Mouse (Mus musculus) yolk sac, embryonic 10.5 days (tissue): ENCODE data around the gene Tlr7.

Experiments
- DNase-seq: peaks from one replicate; pipeline ENCODE4 v3.0.0-alpha.2; 2017; ENCODE audit warnings: low spot score

Tlr7 gene

GRCm38 (mm10) chrX:167276953-167277352 is 53.4 kb downstream of the Tlr7 start:
- DNase-seq = peak; percentile 26

- DNase-seq = peak; percentile 5
Measured at GRCm38 (mm10) chrX:167276551-167276950, 53.8 kb downstream of the Tlr7 start.

DNA sequence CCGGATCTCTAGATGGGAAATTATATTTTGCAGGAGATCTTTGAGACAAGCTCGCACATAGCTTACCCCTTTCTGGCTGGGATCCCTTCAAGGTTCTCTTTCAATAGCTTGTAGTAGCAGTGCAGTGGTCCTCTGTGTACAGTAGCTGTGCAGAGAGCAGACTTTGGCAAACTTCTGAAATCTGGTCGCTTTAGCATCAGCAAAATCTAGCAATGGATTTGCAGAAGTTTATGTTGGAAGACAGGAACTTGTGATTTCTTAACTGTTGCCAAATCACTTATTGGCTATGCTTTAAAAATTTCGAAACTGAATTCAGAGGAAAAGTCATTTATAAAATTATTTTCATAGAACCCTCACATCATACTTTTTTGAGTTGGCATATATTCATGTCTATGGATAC is 66.3 kb downstream of the Tlr7 start, which contains the start of gene Tlr8:
Gene Tlr8 (minus strand): TSS at position 244 of the 400 bp plus-strand sequence.
- DNase-seq = no peak

GRCm38 (mm10) chrX:167263530-167263929 is 66.8 kb downstream of the Tlr7 start:
- no peak for DNase-seq
